Mouse (Mus musculus) stomach, embryonic 16.5 days (tissue): ENCODE data around the gene Prpf4. TPM values are rescaled to one million over a fixed set of nuclear protein-coding genes. Genes with fewer than 3 reads are reported as not detected.

Experiments
- ATAC-seq: fragments of 200-750 bp; cut with Nextera tagmentation; 2 replicates; pipeline ENCODE4 v1.8.0; 2017; ENCODE audit warnings: moderate number of reproducible peaks, moderate TSS enrichment; ENCODE audit not compliant: insufficient read depth, low FRiP score
- H3K27ac ChIP-seq: fragments of 300-500 bp; sonication (generic); 2 replicates; pipeline ENCODE4 v1.5.1; 2014; ENCODE audit warnings: low read length
- H3K27me3 ChIP-seq: fragments of 300-500 bp; sonication (generic); 2 replicates; pipeline ENCODE4 v1.6.1; 2014; ENCODE audit warnings: low read length, control low read depth, mixed read lengths; ENCODE audit not compliant: control insufficient read depth, insufficient read depth
- H3K36me3 ChIP-seq: fragments of 300-500 bp; sonication (generic); 2 replicates; pipeline ENCODE4 v1.6.1; 2014; ENCODE audit warnings: low read length; ENCODE audit not compliant: control insufficient read depth, insufficient read depth
- H3K4me1 ChIP-seq: fragments of 300-500 bp; sonication (generic); 2 replicates; pipeline ENCODE4 v1.6.1; 2014; ENCODE audit warnings: low read length, control low read depth, mixed read lengths; ENCODE audit not compliant: control insufficient read depth, insufficient read depth
- H3K4me2 ChIP-seq: fragments of 300-500 bp; sonication (generic); 2 replicates; pipeline ENCODE4 v1.6.1; 2014; ENCODE audit warnings: low read depth, low read length, mixed read lengths
- H3K4me3 ChIP-seq: fragments of 300-500 bp; sonication (generic); replicated peaks from 2 replicates; pipeline ENCODE4 v1.5.1; 2014; ENCODE audit warnings: mild to moderate bottlenecking, low read length
- H3K9ac ChIP-seq: fragments of 300-500 bp; sonication (generic); 2 replicates; pipeline ENCODE4 v1.6.1; 2014; ENCODE audit warnings: low read length
- H3K9me3 ChIP-seq: fragments of 300-500 bp; sonication (generic); replicated peaks from 2 replicates; pipeline ENCODE4 v1.6.1; 2016; ENCODE audit warnings: low read length, control low read depth; ENCODE audit not compliant: control insufficient read depth
- WGBS: fragments of 180-500 bp; shearing (Covaris S2); extraction: QIAGEN DNeasy Blood & Tissue Kit; methylation state at CpG from one replicate; pipeline ENCODE4 v1.1.7; 2014; 5-methylcytosine and 5-hydroxymethylcytosine counted together
- polyA plus RNA-seq: library from polyadenylated mRNA; unstranded; fragments of >200 nt; fragmentation: Nextera tagmentation; extraction: Ambion mirVana; gene quantifications from 2 replicates; pipeline ENCODE4 v1.2.1, GENCODE M21; 2015

Prpf4 gene
- polyA plus RNA-seq, 1 experiment from 2014 or later = 16.6 TPM

DNA sequence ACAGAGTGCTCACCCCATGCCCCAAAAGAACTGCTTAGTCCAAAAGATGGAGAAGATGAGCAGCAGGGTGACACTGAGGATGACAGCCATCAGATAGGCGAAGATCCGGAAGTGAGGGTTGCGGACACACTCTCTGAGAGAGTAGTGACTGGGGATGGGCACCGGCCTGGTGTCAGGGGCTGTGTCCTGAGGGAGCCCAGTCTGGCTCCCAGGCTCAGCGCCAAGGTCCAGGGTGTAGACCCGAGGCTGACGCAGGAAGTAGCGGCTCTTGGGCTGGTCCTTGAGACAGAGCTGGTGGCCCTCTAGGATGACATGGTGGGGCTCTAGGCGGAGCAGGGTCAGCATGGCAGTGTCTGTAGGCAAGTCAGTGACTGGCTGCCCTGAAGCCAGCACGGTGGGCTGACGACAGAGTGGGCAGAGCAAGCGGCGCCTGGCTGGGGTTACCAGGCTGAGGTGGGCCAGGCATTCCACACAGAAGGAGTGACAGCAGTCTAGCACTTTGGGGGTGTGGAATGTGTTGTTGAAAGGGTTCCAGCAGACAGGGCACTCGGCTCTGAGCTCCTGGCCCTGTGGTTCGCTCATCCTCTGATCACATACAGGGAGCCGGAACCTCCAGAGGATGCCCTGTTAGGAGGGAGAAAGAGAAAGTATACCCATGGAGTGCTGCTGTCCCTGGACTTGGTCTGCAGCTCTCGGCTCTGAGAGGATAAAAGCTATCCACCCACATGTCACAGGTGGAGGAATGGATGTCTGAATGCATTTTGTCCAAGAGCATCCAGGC lies 19.6 kb downstream of the Prpf4 start:
- H3K36me3 ChIP-seq = no peaks in the 10 kb centered on the region
- 69% methylated on average over 17 of the region's 17 CpGs for WGBS
- no peak for ATAC-seq

DNA sequence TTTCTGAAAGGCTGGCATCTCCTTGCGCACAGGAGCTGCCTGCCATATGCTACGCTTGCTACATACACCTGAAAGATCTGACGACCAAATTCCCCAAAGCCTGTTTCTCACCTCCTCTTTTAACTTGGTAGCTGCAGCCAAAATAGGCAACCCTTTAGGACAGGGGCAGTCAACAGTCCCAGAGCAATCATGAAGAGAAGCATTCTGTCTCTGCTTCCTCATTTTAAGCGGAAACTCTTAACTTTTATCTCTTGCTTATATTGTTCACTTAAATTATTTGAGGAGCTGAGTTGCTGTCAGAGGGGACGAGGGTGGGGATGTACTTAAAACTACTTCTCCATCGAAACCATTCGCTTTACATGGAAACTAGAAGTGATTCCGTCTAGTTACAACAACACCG lies 21.0 kb downstream of the Prpf4 start:
- no peaks in the 10 kb centered on the region for H3K9me3 ChIP-seq
- H3K4me2 ChIP-seq = no peak overlapping the region
- ATAC-seq = no peak
- H3K4me3 ChIP-seq = no peak overlapping the region
- no peaks in the 10 kb centered on the region for H3K27me3 ChIP-seq
- 84% methylated on average over 9 of the region's 9 CpGs for WGBS
- H3K9ac ChIP-seq = no peak overlapping the region
- no peak overlapping the region for H3K27ac ChIP-seq
- H3K4me1 ChIP-seq = no peaks in the 10 kb centered on the region
- H3K36me3 ChIP-seq = no peaks in the 10 kb centered on the region

More for the DNA sequence above, 19.6 kb downstream of the Prpf4 start:
- Histone ChIP-seq H3K9ac (no peak overlapping the region), H3K4me2 (no peak overlapping the region), H3K27me3 (no peaks in the 10 kb centered on the region), H3K4me1 (no peaks in the 10 kb centered on the region), H3K27ac (no peak overlapping the region), H3K4me3 (no peak overlapping the region), H3K9me3 (no peaks in the 10 kb centered on the region)

DNA sequence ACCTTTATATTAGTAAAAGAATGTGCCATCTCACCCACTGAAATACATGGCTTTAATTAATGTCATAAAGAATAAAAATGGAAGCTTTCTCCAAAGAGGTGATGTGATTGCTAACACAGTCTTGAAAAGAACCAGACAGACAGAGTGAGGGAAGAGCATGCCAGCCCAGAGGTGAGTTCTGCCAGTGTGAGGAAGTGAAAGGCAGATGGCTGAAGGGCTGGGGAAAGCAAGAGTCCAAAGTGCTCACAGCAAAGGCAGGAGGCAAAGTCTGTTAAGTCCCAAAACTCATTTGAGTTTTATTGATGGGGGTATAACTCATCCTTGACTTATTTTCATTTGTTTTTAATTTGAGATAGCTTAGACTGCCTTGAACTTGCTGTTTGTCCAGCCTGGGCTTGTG lies 22.1 kb downstream of the Prpf4 start:
- no peak overlapping the region for H3K4me2 ChIP-seq
- no peak overlapping the region for H3K9ac ChIP-seq
- ATAC-seq = no peak
- no peak overlapping the region for H3K27ac ChIP-seq
- H3K9me3 ChIP-seq = no peaks in the 10 kb centered on the region
- no peak overlapping the region for H3K4me3 ChIP-seq
- H3K27me3 ChIP-seq = no peaks in the 10 kb centered on the region
- H3K36me3 ChIP-seq = no peaks in the 10 kb centered on the region
- no peaks in the 10 kb centered on the region for H3K4me1 ChIP-seq

DNA sequence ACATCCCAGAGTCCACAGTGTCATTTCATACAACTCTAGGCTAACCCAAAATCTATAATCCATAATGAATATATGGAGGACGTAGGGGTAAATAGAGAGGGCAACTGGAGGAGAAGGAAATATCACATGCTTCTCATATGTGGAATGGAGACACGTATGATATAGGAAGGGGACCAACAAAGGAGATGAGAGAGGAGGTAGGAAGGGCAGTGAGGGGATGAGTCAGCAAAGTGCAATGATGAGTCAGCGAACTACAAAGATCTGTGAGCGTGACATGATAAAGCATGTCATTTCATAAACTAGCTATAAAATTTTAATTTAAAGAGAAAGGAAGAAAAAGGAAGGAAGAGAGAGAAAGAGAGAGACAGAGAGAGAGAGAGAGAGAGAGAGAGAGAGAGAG lies 22.9 kb downstream of the Prpf4 start:
- H3K4me1 ChIP-seq = no peaks in the 10 kb centered on the region
- ATAC-seq = no peak
- H3K36me3 ChIP-seq = no peaks in the 10 kb centered on the region
- WGBS = 73% methylated on average over 4 of the region's 4 CpGs
- no peak overlapping the region for H3K27ac ChIP-seq
- no peaks in the 10 kb centered on the region for H3K27me3 ChIP-seq
- H3K4me3 ChIP-seq = no peak overlapping the region
- no peaks in the 10 kb centered on the region for H3K9me3 ChIP-seq
- no peak overlapping the region for H3K9ac ChIP-seq
- no peak overlapping the region for H3K4me2 ChIP-seq

DNA sequence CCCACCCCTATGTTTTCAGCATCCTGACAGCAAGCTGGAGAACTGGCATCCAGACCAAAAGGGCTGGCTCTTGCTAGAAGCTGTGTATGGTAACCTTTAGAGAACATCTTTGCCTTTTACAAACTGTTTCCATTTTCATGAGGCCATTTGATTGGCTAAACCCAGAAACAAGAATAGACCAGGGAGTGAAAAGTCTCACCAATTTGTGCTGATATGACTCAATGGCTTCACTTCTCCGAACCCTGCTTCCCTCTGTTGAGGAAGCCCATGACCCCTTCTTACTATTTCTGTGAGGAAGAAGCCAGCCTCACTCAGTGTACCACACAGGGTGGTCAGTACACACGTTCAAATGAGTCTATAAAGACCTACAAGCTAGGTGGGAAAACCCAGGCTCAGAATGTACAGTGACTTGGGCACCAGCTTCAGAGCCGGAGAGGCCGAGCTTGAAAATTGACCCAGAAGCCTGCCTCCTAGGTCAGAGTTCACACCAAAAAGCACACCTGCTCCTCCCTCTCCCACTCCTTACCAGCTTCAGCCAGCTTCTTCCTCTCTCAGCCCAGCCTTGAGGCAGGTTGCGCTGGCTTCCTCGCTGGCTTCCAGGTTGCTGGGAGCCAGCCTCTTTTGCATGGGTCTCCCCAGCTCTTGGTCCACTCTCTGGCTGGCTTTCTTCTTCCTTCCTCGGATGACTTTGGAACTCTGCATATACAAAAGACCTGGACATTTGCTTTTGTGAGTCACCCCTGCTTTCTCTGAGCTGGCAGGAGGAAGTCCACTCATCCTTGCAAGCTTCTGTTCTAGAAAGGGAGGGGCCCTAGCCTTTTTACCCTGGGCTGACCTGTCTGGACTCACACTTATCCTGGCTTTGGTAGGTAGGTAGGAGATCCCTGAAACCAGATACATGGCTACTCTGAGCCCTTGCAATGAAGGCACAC lies 25.6 kb downstream of the Prpf4 start:
- Histone ChIP-seq H3K4me1 (no peaks in the 10 kb centered on the region), H3K36me3 (no peaks in the 10 kb centered on the region), H3K9ac (no peak overlapping the region), H3K4me3 (no peak overlapping the region), H3K27me3 (no peaks in the 10 kb centered on the region), H3K9me3 (no peaks in the 10 kb centered on the region), H3K4me2 (no peak overlapping the region), H3K27ac (no peak overlapping the region)
- 65% methylated on average over 7 of the region's 7 CpGs for WGBS
- ATAC-seq = no peak

DNA sequence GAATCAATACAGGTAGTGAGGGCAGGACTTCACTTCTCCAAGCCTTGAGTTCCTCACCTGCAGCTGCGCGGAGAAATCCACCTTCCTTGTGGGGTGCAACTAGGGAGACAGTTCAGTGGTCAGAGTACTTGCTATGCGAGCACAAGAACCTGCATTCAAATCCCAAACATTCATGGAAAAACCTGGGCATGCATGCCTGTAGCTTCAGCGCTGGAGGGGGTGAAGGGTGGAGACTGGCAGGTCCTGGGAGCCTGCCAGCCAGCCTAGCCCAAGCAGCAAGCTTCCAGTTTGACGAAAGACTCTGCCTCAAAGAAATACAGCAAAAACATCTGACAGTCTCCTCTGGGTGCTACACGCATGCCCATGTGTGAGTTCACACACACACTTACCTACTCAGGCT lies 26.5 kb downstream of the Prpf4 start, which contains the start of gene Rnf183:
Gene Rnf183, minus strand, starts transcription at position 172 of the 400 bp plus-strand sequence.
- WGBS = 80% methylated on average over 6 of the region's 6 CpGs
- no peak for ATAC-seq
- Histone ChIP-seq H3K27me3 (no peaks in the 10 kb centered on the region), H3K4me1 (no peaks in the 10 kb centered on the region), H3K36me3 (no peaks in the 10 kb centered on the region), H3K4me2 (no peak within 1 kb of the TSS), H3K27ac (no peak within 1 kb of the TSS), H3K9ac (no peak within 1 kb of the TSS), H3K4me3 (no peak within 1 kb of the TSS), H3K9me3 (no peaks in the 10 kb centered on the region)

DNA sequence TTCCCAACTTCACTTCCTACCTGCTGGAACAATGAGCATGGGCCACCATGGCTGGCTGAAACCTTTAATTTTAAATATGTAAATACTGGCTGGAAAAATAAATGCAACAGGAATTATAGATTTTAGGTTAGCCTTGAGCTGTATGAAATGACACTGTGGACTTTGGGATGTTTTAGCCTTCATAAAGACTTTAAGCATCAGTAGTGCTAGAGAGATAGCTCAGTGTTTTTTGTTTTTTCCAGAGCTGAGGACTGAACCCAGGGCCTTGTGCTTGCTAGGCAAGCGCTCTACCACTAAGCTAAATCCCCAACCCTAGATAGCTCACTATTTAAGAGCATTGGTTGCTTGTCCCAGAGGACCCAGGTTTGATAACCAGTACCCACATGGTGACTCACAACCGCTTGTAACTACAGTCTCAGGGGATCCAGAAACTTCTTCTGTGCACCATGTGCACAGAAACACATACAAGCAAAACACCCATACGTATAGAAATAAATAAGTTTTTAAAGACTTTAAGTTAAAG lies 28.7 kb downstream of the Prpf4 start:
- Histone ChIP-seq H3K4me3 (no peak overlapping the region), H3K36me3 (no peaks in the 10 kb centered on the region), H3K9me3 (no peaks in the 10 kb centered on the region), H3K27me3 (no peaks in the 10 kb centered on the region), H3K4me2 (no peak overlapping the region), H3K4me1 (no peaks in the 10 kb centered on the region), H3K27ac (no peak overlapping the region), H3K9ac (no peak overlapping the region)
- no peak for ATAC-seq
- WGBS = 90% methylated on average over 3 of the region's 3 CpGs

DNA sequence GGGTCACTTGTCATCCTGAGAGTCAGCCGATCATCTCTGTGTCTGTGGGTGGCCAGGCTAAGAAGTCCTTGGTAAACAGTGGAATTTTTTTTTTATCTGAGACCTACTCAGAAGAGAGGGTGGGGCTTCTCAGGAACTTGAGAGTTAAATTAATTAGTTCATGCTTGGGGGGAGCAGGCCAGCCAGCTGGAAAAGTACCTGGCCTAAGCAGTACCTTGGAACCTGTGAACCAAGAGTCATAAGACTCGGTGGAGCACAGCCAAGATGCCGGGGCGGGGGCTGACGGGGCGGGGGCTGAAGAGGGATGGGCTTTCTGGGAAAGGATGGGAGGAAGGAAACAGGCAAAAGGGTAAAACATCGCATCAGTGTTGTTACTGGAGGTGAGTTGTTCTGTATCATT lies 29.3 kb downstream of the Prpf4 start:
- no peak for ATAC-seq
- H3K4me3 ChIP-seq = no peak overlapping the region
- H3K4me2 ChIP-seq = no peak overlapping the region
- no peak overlapping the region for H3K27ac ChIP-seq
- H3K9me3 ChIP-seq = no peaks in the 10 kb centered on the region
- 68% methylated on average over 7 of the region's 7 CpGs for WGBS
- no peak overlapping the region for H3K9ac ChIP-seq
- H3K27me3 ChIP-seq = no peaks in the 10 kb centered on the region
- H3K4me1 ChIP-seq = no peaks in the 10 kb centered on the region
- no peaks in the 10 kb centered on the region for H3K36me3 ChIP-seq

DNA sequence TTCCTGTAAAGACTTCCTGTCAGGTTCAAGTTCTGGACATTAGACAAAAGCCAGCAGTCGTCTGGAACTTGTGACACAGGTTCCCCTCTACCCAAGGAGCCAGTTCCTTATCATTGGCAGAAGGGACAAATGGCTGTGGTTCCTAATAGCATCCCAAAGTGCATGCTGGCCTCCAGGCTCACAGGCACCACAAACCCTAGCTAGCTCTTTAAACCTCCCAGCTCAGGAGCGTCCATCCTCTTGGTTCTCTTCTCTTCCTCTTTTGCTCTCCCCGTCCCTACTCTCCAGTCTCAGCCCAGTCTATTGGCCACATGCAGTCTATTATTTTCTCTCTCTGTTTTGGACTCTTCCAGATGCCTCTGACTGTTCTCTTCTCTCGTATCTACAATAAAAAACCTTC lies 31.2 kb downstream of the Prpf4 start:
- H3K4me3 ChIP-seq = no peak overlapping the region
- no peak for ATAC-seq
- 60% methylated on average over 4 of the region's 4 CpGs for WGBS
- no peak overlapping the region for H3K9ac ChIP-seq
- no peaks in the 10 kb centered on the region for H3K4me1 ChIP-seq
- no peak overlapping the region for H3K4me2 ChIP-seq
- H3K36me3 ChIP-seq = no peaks in the 10 kb centered on the region
- no peaks in the 10 kb centered on the region for H3K27me3 ChIP-seq
- no peak overlapping the region for H3K27ac ChIP-seq
- no peaks in the 10 kb centered on the region for H3K9me3 ChIP-seq
